Mouse (Mus musculus) thymus, adult 2 months (tissue): ENCODE measurements at regions not wholly inside any gene's neighbourhood (a gene's known extent, or its start where the extent isn't known, plus 50 kb on each side); places are given as distances from the start of the nearest gene placed in this dataset.
"Not testable (repeated sequence)": the region's sequence is repeated elsewhere in the genome, so short reads cannot be mapped to it uniquely, and the experiment has no call there.

Experiments used
- CTCF ChIP-seq: fragments of 200-500 bp; IDR thresholded peaks from 2 replicates; pipeline ENCODE4 v1.5.1; 2012; ENCODE audit warnings: mild to moderate bottlenecking, control low read depth, low read length, moderate library complexity, borderline replicate concordance; ENCODE audit not compliant: control insufficient read depth, poor library complexity, insufficient read depth; ENCODE audit errors: extremely low read depth
- POLR2A ChIP-seq: fragments of 200-500 bp; IDR thresholded peaks from 2 replicates; pipeline ENCODE4 v1.6.1; 2012; ENCODE audit warnings: mild to moderate bottlenecking, low read length, control low read depth, moderate library complexity; ENCODE audit not compliant: control insufficient read depth, poor library complexity, insufficient read depth; ENCODE audit errors: extremely low read depth

GRCm38 (mm10) chr4:3065335-3065734 is 101.8 kb upstream of the Vmn1r2 start:
- TF ChIP-seq CTCF, POLR2A: not testable (repeated sequence)
